Mouse (Mus musculus) frontal cortex, postnatal 25 days (tissue): ENCODE results near the gene Usp36.
"Not testable (repeated sequence)": the region's sequence is repeated elsewhere in the genome, so short reads cannot be mapped to it uniquely, and the experiment has no call there.

Experiments
- DNase-seq, 2 experiments: peaks; one replicate each; pipeline ENCODE4 v3.0.0; 2022; ENCODE audit warnings: low spot score in 2 of 2

Usp36 gene

DNA sequence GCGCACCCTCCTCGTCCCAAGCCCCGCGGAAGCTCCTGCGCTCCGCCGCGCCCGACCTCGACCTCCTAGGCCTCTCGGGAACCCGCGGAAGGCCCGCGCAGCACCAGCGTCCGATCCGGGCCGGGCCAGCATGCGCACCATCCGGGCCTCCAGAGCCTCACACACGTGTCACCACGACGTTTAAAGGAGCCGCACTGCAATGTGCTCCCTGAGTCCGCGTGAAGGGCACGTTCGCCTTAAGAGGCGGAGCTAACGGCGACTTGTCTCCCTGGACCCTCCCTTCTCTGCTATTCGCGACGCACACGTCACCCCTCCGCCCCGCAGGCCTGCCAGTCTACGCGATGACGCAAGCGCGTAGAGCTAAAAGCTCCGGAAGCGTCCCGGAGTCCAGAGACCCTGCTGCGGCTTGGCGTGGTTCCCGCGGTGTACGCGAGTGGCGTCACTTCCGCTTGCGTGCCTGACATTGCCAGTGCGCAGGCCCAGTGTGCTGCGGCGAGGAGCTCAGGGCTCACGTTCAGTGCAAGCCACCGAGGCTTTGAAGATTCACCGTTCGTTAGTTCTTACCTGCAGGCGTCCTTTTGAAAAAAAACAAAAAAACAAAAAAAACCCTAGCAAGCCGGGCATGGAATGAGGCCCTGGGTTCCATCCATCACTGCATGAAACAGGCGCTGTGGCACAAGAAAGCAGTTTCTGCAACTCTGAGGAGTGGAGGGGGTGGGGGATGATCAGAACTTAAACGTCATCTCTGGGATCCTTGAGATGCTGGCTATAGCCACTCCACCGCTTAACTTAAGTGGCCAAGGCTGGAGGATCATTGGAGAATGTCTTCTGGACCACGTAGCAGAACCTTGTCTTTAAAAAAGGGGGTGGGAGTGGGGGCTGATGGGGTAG, at the start of gene Usp36:
Usp36 (minus strand) TSS at position 246 of the 891 bp plus-strand sequence.
- peak; percentile 99 for DNase-seq

DNA sequence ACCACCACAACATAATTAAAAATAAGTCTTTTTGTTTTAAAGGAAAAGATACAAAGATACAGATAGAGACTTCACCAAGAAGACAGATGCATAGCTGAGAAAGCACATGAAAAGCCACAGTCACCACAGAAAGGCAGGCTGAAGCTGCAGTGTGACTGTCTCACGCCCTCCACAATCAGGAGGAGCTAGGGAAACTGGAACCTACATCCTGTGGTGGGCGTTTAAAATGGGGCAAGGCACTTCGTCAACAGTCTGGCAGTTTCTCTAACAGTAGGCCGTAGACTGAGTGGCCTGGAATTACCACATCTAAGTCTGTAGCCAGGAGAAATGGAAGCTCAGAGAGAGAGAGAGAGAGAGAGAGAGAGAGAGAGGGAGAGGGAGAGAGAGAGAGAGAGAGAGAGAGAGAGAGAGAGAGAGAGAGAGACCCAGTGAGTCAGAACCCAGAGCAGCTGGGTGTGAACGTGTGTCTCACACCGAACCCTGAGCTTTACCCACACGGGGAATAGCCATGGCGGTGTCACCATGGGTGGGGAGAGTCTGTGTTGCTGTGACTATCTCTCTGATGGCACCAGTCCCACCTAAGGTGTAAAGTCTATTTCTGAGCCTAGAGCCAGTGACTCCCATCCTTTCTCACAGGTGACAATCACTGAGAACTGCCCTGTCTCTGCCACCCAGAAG, 47.6 kb upstream of the Usp36 start:
- DNase-seq: no peak

DNA sequence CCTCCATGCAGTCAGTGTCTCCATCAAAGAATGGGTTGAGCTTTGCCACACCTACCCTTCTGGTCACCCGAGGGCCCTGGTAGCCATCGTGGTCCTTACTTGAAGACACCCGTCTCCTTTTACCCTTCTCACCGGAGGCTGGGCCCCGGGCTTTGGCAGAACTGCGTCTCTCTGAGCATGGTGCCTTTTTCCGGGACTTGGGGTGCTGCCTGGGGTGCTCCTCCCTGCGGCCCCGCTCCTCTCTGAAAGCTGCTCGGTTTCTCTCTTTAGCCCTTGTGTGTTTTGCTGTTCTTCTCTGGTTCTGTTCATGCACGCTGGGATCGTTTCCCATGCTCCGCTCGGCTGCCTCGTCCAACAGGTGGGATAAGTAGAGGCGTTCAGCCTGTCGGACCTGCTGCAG, 43.4 kb upstream of the Usp36 start:
- no peak for DNase-seq

DNA sequence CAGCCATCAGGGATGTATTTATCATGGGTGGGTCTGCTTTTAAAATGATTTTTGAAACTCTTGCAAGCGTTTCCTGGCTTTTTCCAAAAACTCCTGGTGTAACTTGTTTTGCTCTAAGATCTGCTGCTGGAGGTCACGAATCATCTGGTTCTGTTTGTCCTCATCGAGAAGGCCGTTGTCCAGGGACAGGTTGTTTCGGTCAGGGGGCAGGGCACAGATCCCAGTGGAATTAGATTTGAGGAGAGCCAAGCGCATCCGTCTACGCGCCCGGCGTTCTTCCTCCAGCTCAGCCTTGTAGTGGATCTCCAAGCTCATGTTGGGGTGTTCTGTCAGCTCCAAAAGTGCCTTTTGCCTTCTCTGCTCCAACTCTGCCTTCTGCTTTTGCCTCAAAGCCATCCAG, 42.3 kb upstream of the Usp36 start:
- DNase-seq: no peak

DNA sequence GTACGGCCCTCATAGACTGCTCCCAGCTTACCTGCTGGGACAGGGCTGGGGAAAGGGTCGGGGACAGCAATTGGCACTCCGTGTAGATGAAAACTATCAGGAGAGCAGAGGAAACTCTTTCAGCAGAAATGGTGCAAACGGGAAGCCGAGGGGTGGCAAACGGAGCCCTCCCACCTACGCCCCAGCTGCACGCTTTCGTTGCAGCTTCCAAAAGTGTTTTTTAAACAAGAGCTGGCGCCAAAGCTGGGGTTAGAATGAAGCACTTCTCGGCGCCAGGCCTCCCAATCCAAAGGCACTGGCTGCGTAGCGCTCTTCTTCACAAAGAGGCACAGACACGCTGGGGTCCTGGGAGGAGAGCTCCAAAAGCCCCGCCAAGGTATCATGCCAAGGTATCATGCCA, 40.7 kb upstream of the Usp36 start:
- DNase-seq: no peak

DNA sequence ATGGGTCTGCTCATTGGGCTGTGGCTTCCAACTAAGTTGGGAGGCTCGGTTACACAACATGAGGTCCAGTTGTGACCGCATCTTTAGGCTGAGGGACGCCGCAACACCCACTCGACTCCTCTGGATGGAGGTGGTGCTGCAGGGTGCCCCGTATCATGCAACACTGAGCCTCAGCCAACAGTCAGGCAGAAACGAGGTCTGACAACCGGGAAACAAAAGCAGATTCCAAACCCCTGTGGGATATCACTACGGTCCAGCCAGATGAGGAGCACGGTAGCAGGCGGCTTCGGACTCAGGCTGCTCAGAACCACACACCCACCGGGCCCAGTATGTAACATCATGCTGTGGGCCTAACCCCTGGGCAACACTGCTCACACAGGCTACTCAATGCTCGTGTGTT, 40.3 kb upstream of the Usp36 start:
- DNase-seq: no peak

DNA sequence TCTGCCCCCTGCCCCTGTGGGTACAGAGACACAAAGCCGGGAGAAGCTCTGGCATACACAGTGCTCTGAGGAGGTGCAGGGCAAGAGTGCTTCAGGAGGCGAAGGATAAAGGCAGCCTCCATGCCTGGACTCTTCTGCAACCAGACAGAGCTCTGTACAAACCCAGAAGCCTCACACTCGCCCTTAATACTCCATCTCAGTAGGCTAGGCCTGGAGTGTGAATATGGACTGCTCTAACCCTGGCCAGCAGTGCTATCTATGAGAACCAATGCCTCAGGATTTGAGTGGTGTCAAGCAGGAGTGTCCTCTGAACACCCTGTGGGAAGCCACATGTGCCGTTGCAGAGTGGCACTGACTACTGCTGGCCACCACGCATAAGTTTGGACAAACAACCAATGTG, 38.9 kb upstream of the Usp36 start:
- DNase-seq: no peak

DNA sequence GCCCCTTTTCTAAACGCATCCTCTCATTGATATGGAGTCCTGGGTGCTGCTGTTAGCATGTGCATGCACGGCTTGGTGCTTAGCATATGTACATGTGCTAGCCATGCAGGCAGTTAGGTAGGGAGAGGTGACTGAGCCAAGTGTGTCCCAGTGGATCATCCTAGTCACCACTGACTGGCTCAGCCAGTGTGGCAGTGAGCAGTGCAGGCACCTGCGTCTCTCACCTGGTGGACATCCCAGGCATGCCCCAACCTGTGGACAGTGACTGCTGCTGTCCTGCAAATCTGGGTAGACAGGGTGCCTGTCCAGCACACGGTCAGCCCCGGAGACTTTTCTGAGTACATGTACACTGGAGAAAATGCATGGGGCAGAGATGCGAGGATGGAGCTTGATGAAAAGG, 38.5 kb upstream of the Usp36 start:
- no peak for DNase-seq

DNA sequence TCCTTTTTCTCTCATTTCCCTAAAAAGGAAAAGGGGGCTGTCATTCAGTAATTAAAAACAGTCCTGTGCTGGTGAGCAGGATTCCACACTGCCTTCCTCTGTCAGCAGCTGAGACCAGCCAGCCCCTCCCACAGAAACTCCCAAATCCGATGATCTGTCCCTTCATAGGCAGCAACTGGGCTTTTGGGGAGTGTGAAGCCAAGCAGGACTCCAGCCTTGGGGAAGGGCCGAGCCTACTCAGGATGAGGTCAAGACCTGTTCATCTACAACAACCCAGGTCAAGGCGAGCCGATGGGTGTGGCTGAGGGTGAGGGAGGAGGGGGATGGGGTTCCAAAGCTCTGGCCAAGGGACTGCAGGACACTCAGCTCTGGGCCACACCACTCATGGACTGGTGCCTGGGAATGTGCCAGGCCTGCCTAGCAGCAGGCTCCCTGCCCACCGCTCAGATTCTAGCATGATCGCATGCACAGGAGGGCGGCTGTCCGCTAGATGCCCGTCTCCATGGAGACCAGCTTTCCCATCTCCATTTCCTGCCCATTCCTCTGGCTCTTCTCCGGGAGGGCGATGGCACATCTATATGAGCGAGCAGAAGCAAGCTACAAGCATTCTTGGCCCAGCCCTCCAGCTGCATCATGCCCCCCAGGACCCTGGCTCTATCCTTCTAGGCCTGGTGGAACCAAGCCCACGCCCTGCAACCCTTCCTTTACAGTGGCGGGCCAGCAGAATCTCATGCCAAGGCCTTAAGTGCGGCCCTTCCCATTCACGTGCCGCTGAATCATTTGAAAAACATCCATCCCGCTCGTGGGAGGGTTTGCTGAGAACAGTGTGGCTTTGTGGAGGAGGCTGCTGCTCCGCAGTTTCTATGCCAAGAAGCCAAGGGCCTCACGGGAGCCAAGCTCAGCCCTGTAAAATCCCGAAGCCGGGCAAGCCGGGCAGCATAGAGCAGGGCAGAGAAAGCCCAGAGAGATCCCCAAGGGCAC, 37.2 kb upstream of the Usp36 start:
- peak; percentile 58 to 66 for DNase-seq

DNA sequence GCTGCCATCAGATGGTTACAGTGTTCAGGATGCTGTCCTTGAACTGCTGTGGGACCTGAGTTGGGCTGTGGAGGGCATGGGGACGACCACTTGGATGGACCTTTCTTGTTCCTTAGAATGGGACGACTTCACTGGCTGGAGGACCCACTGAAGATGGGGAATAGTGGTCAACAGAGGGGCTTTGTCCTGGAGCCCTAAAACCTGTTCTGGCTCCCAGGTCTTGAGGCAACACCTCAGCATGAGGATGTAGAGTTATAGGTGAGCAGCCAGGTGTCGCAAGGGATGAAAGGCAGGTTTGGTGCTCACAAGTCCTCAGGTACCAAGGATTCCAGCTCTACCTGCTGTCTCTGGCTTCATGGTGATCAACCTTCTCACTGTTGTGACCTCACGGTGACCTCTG, 36.4 kb upstream of the Usp36 start:
- no peak for DNase-seq

DNA sequence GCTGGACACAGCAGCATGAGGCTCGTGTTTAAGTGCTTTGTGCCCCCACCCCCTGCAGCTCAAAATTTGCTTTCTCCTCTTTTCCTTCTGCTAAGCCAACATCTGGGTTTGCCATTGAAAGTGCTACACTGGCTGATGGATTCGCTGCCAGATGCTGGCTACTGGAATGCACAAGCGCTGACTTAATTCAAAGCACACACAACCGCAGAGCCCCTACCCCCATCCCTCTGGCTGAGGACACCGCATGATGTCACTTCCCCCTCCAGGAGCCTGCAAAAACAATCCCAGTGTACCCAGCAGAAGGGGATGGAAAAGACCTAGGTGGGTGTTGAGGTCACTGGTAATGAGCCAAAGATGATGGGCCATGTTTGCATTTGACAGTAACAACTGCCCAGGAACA, 34.5 kb upstream of the Usp36 start:
- no peak for DNase-seq

DNA sequence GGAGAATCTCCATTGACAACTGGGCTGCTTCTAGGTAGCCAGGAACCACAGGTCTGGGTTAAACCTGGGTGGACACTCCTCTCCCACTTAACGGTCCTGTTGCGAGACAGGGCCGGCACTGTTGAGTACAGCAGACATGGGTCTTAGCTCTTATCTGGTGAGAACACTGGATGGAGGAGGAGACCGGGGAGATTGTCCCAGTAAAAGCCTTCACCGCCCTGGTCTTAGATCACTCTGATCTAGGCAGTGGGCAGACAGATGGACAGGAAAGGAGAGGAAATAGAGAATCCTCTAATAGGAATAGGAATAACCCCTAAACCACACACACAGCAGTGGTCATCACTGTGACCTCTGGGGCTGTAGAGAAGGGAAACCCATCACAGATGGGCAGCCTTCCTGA, 33.9 kb upstream of the Usp36 start:
- DNase-seq: no peak

DNA sequence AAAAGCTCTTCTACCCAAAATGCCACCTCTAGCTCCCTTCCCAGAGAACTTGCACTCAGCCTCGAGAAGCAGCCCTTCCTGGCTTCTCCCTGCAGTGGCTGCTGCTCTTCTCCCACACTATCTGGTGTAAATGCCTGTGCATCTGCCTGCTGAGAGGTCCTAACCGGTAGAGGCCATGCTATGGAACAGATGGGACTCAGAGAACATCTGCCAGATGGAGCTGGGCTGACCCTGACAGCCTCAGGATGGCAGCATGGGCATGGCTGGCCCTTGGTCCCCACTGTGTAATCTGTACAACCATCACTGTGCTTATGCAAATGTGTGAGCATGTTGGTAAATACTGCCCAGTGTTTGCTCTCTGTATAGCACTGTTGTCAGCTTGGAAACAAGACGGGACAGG, 32.6 kb upstream of the Usp36 start:
- DNase-seq: no peak

DNA sequence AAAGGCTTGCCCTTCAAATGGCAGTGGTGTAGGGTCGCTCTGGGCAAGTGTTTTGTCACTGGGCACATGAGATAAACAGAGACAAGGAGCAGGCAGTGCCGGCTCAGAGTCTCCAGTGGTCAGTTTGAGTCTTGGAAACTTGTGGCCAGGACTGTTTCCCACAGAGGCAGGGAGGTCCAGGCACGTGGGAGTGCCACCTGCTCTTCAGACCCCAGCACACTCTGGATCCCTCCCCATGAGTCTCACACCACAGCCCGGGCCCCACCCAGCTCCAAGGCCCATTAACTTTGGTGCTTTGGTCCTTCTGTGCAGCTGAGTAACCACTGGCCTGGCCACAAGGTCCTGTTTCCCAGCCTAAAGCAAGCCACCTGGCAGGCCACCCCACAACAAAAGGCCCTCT, 31.9 kb upstream of the Usp36 start:
- DNase-seq: no peak

DNA sequence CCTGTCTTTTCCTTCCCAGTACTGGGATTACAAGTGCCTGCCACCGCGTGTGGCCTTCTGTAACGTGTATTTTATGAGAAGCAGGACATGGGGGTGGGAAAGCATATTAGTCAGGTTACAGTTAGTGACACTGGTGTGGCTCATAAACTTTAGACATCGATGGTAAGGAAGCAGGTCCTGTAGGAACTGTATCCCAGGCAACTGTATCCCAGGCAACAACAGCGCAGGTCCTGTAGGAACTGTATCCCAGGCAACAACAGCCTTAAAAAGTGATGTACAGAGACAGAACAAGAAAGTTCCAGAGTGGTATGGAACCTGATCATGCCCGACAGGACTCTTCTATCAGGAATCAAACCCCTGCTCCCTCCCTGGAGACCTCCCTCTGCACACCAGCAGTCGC, 31.5 kb upstream of the Usp36 start:
- no peak for DNase-seq

DNA sequence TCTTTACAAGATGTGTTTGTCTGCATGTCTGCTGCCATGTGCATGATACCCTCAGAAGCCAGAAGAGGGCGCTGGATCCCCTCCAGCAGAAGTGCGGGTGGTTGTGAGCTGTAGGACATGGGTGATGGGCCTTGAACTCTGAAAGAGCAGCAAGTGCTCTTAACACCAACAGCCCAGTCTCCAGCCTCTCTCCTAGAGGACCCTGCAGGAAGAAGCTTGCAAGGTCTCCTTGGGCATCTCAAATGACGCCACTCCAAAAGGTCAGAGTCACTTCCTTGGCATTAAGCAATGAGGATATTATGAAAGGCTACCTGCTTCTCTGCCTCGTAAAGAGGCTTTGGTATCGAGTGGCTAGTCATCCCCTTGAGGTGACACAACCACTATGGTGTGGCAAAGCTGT, 28.6 kb upstream of the Usp36 start:
- DNase-seq: no peak

DNA sequence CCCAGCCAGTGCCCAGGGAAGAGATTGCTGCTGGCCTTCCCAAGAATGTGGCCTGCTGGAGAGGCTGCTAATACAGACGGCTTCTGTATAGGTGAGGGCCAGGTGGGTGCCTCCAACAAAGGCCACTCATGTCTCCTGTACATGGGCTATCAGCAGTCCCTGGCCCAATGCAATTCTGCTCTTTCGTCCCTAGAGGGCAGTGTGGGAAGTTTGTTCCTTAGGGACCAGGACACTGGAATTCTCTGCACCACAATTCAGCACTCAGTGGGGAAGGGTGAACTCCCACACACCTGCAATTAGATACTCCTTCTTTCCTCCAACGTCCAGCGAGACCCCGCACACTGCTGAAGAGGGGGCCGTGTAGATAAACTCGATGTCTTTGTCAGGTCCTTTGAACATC, 27.1 kb upstream of the Usp36 start:
- peak in 1 of 2 experiments; percentile 27 for DNase-seq

DNA sequence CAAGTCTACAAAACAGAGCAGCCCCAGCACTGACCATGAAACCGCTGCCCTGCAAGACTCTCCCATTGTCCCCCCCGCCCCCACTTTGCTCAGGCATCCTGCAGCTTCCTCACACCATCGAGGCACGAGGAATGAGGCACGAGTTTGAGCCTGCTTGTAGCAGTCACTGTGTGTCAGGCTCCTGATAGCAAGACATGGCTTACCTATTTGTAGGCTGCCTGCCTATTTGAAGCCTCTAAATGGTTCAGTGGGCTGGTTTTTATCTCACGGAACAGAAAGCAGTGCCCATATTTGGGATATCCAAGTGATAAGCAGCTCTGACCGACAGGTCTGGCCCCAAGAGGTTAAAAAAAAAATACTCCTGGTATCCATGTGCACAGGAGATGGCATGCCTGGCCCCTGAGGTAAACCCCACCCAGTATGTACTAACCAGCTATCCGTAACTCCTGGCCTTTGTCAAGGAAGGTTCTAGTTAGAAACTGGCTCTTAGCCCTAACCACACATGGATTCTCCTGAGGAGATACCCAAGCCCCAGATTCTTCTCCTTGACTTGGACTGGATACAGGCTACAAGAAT, 26.3 kb upstream of the Usp36 start:
- no peak for DNase-seq

DNA sequence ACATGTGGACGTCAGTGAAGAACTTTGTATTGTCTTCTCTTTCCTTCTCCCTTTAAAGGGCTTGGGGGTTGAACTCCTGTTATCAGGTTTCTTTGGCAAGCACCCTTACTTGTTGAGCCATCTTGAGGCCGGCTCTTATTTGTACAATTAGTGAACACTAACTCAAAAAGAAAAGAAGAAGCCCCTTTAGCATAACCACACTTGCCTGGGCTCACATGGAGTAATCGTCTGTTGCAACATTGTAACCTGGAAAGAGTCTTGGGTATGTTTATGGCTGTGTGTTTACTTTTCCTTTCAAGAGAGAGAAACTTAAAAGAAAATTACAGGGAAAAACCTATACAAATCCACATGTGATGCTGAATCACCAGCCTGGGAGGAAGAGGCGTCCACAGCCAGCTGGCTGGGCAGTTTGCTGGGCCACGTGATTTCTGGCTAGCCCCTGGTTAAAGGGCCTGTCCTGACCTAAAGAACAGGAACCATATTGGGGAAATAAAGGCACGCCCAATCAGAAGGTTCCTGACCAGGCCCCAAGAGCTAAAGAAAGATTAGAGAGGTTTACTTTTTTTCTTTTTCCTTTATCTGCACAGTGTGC, 22.2 kb upstream of the Usp36 start:
- no peak for DNase-seq

DNA sequence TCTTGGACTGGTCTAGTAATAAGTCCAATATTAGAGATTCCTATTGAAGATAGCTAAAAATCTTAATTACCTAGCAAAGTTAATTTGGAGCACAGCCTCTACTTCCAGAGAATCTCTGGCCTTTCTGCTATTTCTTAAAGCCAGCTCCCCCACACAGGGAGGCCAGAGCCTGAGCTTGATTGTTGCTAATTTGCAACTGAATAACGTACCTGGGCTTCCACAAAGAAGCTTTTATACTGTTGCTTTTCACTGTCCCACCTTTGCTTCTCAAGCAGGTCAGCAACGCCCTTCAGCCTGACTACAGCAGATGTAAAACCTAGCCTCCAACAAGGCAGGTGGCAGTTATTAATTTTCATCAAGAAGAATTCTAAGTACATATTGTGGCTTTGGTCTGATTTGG, 17.9 kb upstream of the Usp36 start:
- not testable (repeated sequence) for DNase-seq

DNA sequence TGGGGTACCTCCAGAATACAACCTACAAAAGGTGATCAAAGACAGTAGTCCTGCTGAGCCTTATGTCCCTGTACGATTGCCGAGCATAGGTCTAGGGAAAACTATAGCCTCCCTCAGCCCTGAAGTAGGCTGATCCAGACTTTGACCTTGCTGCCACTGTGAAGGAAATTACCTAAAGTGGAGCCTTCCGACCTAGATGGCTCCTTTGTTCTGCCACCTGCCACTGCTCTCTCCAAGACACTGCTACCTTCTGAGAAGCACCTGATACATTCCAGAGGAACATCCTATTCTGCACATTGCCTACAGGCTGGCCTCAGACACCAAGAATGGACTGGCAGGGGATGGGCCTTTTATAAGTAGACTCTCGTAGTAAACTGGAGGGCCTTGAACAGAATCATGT, 13.9 kb upstream of the Usp36 start:
- DNase-seq: not testable (repeated sequence)
